Mouse (Mus musculus): ENCODE measurements around the gene Enpp3.

Enpp3 gene

DNA sequence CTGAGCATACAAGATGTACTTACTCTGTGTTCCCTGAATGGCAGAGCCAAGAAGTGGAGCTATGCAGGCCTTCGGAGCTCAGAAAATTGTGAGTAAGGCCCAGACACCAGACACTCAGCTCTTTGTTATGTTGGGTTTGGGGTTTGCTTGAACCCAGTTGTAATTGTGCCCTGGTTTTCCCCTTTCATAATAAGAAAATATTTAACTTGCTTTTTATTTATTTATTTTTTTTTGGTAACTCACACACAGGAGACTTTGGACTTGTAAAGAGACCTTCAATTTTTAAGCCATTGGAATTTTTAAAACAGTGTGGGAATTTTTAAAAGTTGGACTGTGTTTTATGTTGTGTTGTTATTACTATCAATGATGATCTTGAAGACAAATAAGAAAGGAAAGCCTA, at the start of gene Enpp3:
TSS of gene Enpp3 (minus strand) at position 148 of the 400 bp plus-strand sequence.
- DNase-seq (ENCODE audit: low read depth, low spot score) = no peak

DNA sequence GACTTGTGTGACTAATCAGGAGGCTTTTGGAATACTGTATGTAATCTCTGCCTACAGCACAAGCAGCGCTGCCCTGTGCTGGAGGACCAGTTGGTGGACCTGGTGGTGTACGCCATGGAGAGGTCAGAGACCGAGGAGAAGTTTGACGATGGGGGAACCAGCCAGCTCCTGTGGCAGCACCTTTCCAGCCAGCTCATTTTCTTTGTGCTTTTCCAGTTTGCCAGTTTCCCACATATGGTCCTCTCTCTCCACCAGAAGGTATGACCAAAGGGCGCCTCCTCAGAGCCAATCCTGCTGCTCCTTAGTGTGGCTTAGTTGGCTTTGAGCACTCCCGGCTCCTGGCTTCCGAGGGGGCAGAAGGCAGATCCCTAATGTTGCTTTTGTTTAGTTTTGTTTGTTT, 45.7 kb upstream of the Enpp3 start:
- no peak for DNase-seq (ENCODE audit: low read depth, low spot score)

DNA sequence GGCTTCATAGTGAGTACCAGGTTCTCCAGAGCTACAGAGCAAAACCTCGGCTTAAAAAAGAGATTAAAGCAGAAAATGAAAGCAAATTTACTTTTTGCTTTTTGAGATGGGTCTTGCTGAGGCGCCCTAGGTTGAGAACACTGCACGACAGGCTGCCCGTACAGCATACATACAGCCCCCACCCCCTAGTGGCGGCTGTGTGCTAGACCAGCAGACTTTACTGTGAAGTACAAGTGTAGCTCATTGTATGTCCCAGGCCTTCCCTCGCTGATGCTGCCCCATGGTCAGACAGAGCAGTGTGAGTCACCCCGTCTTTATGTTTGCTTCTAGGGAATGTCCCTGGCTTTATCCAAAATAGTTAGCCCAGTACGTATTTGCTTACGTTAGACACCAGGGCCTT, 43.4 kb upstream of the Enpp3 start:
- no peak for DNase-seq (ENCODE audit: low read depth, low spot score)

- DNase-seq (ENCODE audit: low read depth, low spot score) = no peak
These were observed 31.0 kb upstream of the Enpp3 start for GRCm38 (mm10) chr10:24873624-24874023.

DNA sequence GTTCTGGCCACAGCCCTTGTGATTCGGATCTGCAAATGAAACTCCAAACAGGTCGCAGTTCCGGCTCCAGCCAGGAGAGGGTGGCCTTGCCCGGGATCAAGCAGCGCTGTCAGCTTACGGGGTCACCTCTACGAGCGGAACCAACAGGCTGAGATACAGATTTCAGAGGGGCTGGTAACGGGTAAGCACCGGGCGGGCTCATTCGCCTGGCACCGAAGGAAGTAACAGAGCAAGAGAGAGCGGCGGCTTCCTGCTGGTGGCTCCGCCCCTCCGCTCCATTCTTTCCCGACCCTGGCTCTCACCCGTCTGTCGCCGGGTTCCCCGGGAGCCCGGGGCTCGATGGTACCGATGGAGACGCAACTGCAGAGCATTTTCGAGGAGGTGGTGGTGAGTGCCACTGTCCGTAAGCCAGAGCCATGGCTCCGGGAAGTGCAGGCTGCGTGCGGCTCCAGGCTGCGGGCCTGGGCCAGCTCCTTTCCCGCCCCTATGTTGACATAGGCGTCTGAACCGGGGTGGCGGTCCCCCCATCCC, 27.2 kb upstream of the Enpp3 start, which contains the start of gene Med23:
TSS of gene Med23 (plus strand) at position 227 of the 531 bp plus-strand sequence.
- peak; percentile 89 for DNase-seq (ENCODE audit: low read depth, low spot score)

DNA sequence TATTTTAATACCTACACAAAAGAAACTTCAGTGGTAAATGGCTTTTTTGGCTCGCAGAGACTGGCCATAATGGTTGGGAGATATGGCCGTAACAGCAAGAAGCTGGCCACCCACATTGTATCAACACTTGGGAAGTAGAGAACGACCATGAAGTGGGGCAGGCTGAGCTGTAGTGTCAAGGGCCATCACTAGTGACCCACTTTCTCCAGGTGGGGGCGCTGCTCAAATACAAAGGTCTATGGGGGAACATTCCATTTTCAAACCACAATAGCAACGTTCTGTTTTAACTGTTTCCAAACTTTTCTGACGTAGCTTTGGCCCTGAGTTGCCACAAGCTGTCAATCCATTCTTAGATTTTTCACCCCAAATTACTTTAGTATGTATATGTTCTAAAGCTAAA, 21.8 kb upstream of the Enpp3 start:
- DNase-seq (ENCODE audit: low read depth, low spot score) = no peak

GRCm38 (mm10) chr10:24863146-24863545, 20.5 kb upstream of the Enpp3 start:
- no peak for DNase-seq (ENCODE audit: low read depth, low spot score)

GRCm38 (mm10) chr10:24841998-24842397, 625 bp downstream of the Enpp3 start:
- no peak for DNase-seq (ENCODE audit: low read depth, low spot score)

- DNase-seq (ENCODE audit: low read depth, low spot score) = no peak
These were observed 1.8 kb downstream of the Enpp3 start for GRCm38 (mm10) chr10:24840795-24841194.

- no peak for DNase-seq (ENCODE audit: low read depth, low spot score)
These were observed 6.1 kb downstream of the Enpp3 start for GRCm38 (mm10) chr10:24836366-24837038.

- DNase-seq (ENCODE audit: low read depth, low spot score) = no peak
These were observed 6.8 kb downstream of the Enpp3 start for GRCm38 (mm10) chr10:24835702-24836342.

GRCm38 (mm10) chr10:24834634-24835371, 7.8 kb downstream of the Enpp3 start:
- DNase-seq (ENCODE audit: low read depth, low spot score) = no peak

- no peak for DNase-seq (ENCODE audit: low read depth, low spot score)
These were observed 10.3 kb downstream of the Enpp3 start for GRCm38 (mm10) chr10:24832306-24832705.

- DNase-seq (ENCODE audit: low read depth, low spot score) = no peak
These were observed 11.1 kb downstream of the Enpp3 start for GRCm38 (mm10) chr10:24831377-24832095.

- no peak for DNase-seq (ENCODE audit: low read depth, low spot score)
These were observed 12.2 kb downstream of the Enpp3 start for GRCm38 (mm10) chr10:24830448-24830847.

DNA sequence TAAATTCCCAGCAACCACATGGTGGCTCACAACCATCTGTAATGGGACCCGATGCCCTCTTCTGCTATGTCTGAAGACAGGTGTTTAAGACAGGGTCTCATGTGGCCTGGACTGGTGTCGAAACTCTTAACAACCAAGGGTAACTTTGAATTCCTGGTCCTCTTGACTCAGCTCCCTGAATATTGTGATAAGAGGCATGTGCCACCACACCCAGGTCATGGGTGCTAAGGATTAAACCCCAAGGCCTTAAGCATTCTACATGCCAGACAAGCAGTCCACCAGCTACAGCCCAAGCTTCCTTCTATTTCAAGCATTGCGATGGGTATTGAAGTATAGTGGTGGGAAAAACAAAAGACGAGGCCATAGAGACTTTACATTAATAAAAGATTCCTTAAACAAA, 14.5 kb downstream of the Enpp3 start:
- peak; percentile 64 for DNase-seq (ENCODE audit: low read depth, low spot score)

GRCm38 (mm10) chr10:24826130-24826529, 16.5 kb downstream of the Enpp3 start:
- no peak for DNase-seq (ENCODE audit: low read depth, low spot score)

- no peak for DNase-seq (ENCODE audit: low read depth, low spot score)
These were observed 17.1 kb downstream of the Enpp3 start for GRCm38 (mm10) chr10:24825456-24826081.

- no peak for DNase-seq (ENCODE audit: low read depth, low spot score)
These were observed 18.0 kb downstream of the Enpp3 start for GRCm38 (mm10) chr10:24824621-24825020.

DNA sequence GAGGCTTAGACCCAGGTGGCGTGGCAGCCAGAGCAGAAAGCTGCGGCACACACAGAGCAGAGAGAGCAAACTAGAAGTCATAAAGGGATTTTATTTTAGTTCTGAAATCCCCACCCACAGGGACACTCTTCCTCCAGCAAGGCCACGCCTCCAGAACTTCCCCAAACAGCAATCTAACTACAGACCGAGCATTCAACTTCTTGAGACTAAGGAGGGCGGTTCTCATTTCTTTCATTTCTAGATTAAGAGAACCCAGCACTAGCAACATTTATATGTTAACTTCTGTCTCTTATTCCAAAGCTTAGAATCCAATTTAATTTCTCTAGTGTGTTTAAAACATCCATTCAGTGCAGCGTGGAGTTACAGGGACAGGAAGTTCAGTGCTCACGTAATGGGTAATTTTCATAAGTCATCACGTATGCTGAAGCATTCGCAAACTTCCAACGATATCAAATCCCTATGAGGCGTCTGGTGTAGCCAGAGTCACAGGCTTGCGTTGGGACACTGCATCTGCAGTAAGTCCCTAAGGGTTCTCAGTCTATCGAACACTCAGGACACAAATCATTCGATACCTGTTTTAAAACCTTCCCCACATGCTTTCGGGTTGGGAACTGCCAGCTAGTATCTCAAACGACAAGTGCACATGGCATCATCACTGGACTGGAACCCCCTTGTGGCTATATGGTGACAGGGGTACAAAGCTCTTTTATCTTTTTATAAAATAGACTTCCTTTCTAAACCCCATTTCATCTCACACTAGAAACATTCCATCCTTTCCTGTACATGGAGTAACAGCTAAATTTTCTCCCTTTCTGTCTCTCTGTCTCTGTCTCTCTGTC, 18.7 kb downstream of the Enpp3 start:
- DNase-seq (ENCODE audit: low read depth, low spot score) = no peak

Data from c-Kit-negative CD71-positive TER-119-positive erythroid progenitor cells, embryonic 14.5 days (primary cell).